Mouse (Mus musculus): Measurements from ENCODE around the gene Kif1b. TPM values are rescaled to one million over a fixed set of nuclear protein-coding genes. Genes with fewer than 3 reads are reported as not detected.
"Not testable (repeated sequence)": the region's sequence is repeated elsewhere in the genome, so short reads cannot be mapped to it uniquely, and the experiment has no call there.

The Kif1b gene
- polyA plus RNA-seq, 1 experiment from 2014 or later = 67.2 TPM

DNA sequence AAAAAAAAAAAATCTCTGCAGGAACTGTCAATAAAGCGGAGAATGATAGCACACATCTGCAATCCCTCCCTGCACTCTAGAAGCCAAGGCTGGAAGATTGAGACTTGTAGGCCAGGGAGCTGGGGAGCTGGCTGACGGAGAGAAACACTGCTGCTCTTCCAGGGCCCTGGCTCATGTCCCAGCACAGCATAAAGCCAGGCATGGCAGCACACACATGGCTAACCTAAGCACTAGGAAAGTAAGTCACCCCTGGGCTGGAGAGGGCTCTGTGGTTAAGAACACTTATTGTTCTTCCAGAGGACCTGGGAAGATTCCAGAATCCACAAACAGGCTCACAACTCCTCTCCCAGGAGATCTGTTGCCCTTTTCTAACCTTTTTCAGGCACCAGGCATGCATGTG, 134.8 kb downstream of the Kif1b start:
- ATAC-seq (ENCODE audit: low read depth) = no peak
- no peaks in the 10 kb centered on the region for H3K9me3 ChIP-seq (ENCODE audit: control insufficient read depth, low read length)
- no peaks in the 10 kb centered on the region for H3K36me3 ChIP-seq (ENCODE audit: control insufficient read depth, insufficient read depth, low read length)
- WGBS = 49% methylated on average over 2 of the region's 2 CpGs
- H3K4me2 ChIP-seq (ENCODE audit: low read depth, low read length) = no peak overlapping the region
- DNase-seq (ENCODE audit: low spot score) = peak; percentile 72
- H3K4me1 ChIP-seq (ENCODE audit: control insufficient read depth, insufficient read depth, low read length) = peaks cover 9% of the 10 kb centered on the region; the same call in 1 of the 2 replicates
- peak overlapping the region; percentile 75 for H3K27ac ChIP-seq (replicated peaks; ENCODE audit: low read depth, low read length)
- no peak overlapping the region for H3K4me3 ChIP-seq (ENCODE audit: low read depth, low read length)
- 0 out of 2 replicates have a peak overlapping the region, but pooled peaks have one; percentile 0 for H3K9ac ChIP-seq (ENCODE audit: low read depth, low read length)
- H3K27me3 ChIP-seq (replicated peaks; ENCODE audit: control insufficient read depth, insufficient read depth, low read length) = no peaks in the 10 kb centered on the region

DNA sequence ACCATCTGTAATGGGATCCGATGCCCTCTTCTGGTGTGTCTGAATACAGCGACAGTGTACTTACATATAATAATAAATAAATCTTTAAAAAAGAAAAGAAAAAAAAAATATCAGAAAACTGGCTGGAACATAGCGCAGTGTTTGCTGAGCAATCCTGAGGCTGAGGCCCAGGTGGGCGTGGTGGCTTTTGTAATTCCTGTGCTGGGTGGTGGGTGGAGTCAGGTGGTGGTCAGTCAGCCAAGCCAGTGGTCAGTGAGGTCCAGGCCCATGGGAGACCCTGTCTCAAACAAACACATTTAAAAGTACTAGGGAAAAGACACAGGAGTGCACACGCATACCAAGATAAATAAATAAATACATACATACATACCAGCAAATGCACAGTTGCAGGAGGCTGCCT, 135.4 kb downstream of the Kif1b start:
- Histone ChIP-seq H3K36me3 (ENCODE audit: control insufficient read depth, insufficient read depth, low read length) (no peaks in the 10 kb centered on the region), H3K4me3 (ENCODE audit: low read depth, low read length) (no peak overlapping the region), H3K4me2 (ENCODE audit: low read depth, low read length) (no peak overlapping the region), H3K9ac (ENCODE audit: low read depth, low read length) (0 out of 2 replicates have a peak overlapping the region, but pooled peaks have one; percentile 0), H3K27me3 (replicated peaks; ENCODE audit: control insufficient read depth, insufficient read depth, low read length) (no peaks in the 10 kb centered on the region), H3K9me3 (ENCODE audit: control insufficient read depth, low read length) (no peaks in the 10 kb centered on the region), H3K4me1 (ENCODE audit: control insufficient read depth, insufficient read depth, low read length) (peaks cover 9% of the 10 kb centered on the region; the same call in 1 of the 2 replicates), H3K27ac (replicated peaks; ENCODE audit: low read depth, low read length) (peak overlapping the region; percentile 75)
- DNase-seq (ENCODE audit: low spot score) (no peak), ATAC-seq (ENCODE audit: low read depth) (no peak)
- 83% methylated on average over 5 of the region's 5 CpGs for WGBS

DNA sequence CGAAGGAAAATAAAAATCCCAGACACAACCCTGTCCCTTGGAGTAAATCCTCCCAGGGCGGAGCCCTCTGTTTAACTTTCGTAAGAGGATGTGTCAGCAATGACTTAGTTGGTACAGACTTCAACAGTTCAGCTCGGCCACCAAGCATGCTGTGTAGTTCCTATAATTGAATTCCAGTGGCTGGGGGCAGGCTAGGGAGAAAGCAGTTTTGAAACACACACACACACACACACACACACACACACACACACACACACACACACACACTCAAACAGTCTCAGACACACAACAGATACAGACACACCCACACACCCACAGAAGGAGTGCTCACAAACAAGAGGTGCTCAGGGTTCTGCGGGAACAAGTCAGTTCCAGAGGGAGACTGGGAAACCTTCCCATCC, 135.9 kb downstream of the Kif1b start:
- DNase-seq (ENCODE audit: low spot score) (peak; percentile 32), ATAC-seq (ENCODE audit: low read depth) (no peak)
- Histone ChIP-seq H3K9ac (ENCODE audit: low read depth, low read length) (no peak overlapping the region), H3K27ac (replicated peaks; ENCODE audit: low read depth, low read length) (0 out of 2 replicates have a peak overlapping the region, but pooled peaks have one; percentile 10), H3K4me1 (ENCODE audit: control insufficient read depth, insufficient read depth, low read length) (peaks cover 9% of the 10 kb centered on the region; the same call in 1 of the 2 replicates), H3K36me3 (ENCODE audit: control insufficient read depth, insufficient read depth, low read length) (no peaks in the 10 kb centered on the region), H3K4me3 (ENCODE audit: low read depth, low read length) (no peak overlapping the region), H3K4me2 (ENCODE audit: low read depth, low read length) (no peak overlapping the region), H3K9me3 (ENCODE audit: control insufficient read depth, low read length) (no peaks in the 10 kb centered on the region), H3K27me3 (replicated peaks; ENCODE audit: control insufficient read depth, insufficient read depth, low read length) (no peaks in the 10 kb centered on the region)
- 64% methylated on average over 5 of the region's 5 CpGs for WGBS

DNA sequence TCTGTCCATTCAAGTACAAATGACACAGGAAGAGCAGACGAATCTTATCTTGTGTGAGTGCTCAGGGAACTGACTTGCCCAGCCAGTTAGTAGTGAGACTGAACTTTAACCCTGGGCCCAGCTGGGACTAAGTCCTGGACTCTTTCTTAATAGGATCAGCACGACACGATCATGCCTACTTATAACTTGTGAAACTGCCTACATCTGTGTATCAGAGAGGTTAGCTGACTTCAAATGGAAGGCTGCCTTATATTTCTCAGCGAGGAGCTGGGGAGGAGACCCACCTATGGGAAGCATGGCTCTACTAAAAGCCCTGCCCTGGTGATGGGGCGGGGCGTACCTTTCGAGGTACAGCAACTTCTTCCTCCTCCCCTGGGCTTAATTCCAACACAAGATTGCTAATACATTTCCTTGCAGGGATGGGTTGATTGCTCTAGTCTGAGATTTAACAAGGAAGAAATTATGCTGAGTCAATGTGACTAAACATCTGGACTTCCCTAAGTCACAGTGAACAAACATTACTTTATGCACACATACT, 137.0 kb downstream of the Kif1b start:
- H3K4me3 ChIP-seq (ENCODE audit: low read depth, low read length) = no peak overlapping the region
- no peaks in the 10 kb centered on the region for H3K9me3 ChIP-seq (ENCODE audit: control insufficient read depth, low read length)
- no peak overlapping the region for H3K27ac ChIP-seq (replicated peaks; ENCODE audit: low read depth, low read length)
- no peaks in the 10 kb centered on the region for H3K36me3 ChIP-seq (ENCODE audit: control insufficient read depth, insufficient read depth, low read length)
- ATAC-seq (ENCODE audit: low read depth) (no peak), DNase-seq (ENCODE audit: low spot score) (peak; percentile 69)
- no peaks in the 10 kb centered on the region for H3K27me3 ChIP-seq (replicated peaks; ENCODE audit: control insufficient read depth, insufficient read depth, low read length)
- no peak overlapping the region for H3K4me2 ChIP-seq (ENCODE audit: low read depth, low read length)
- H3K9ac ChIP-seq (ENCODE audit: low read depth, low read length) = no peak overlapping the region
- 59% methylated on average over 7 of the region's 7 CpGs for WGBS
- peaks cover 9% of the 10 kb centered on the region; the same call in 1 of the 2 replicates for H3K4me1 ChIP-seq (ENCODE audit: control insufficient read depth, insufficient read depth, low read length)

DNA sequence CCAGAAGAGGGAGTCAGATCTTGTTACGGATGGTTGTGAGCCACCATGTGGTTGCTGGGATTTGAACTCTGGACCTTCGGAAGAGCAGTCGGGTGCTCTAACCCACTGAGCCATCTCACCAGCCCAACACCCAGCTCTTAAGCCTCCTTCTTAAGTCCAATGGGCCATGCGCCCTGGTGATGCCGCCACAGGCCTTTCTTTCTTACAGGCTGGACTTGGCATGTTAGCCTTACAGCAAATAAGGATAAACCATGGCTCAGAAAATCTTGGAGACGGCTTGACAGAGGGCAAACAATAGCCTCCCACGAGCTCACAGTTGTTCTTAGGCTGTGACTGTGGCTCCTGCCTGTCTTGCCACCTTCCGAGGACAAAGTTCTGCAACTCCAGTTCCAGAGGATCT, 137.6 kb downstream of the Kif1b start:
- H3K27ac ChIP-seq (replicated peaks; ENCODE audit: low read depth, low read length); H3K4me1 ChIP-seq (ENCODE audit: control insufficient read depth, insufficient read depth, low read length); DNase-seq (ENCODE audit: low spot score); H3K27me3 ChIP-seq (replicated peaks; ENCODE audit: control insufficient read depth, insufficient read depth, low read length); H3K4me3 ChIP-seq (ENCODE audit: low read depth, low read length); H3K36me3 ChIP-seq (ENCODE audit: control insufficient read depth, insufficient read depth, low read length); H3K9me3 ChIP-seq (ENCODE audit: control insufficient read depth, low read length); H3K9ac ChIP-seq (ENCODE audit: low read depth, low read length); H3K4me2 ChIP-seq (ENCODE audit: low read depth, low read length); ATAC-seq (ENCODE audit: low read depth): not testable (repeated sequence)
- 84% methylated on average over 7 of the region's 8 CpGs for WGBS

DNA sequence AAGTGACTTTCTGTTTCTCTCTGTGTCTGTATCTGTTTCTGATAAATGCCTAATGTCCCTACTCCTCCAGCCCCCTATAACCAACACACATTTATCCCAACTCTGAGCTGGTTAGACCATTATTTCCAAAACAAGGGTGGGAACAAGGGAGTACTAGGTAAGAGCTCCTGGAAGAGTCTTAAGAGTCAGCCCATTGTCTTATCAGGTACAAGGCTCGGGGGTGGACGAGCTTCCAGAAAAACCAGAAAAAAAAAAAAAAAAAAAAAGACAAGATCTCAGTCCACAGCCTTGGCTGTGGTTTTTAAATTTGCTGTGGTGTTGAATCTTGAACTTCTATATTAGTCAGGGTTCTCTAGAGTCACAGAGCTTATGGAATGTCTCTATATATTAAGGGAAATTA, 139.5 kb downstream of the Kif1b start:
- 78% methylated on average over 2 of the region's 2 CpGs for WGBS
- Histone ChIP-seq H3K9ac (ENCODE audit: low read depth, low read length) (no peak overlapping the region), H3K4me2 (ENCODE audit: low read depth, low read length) (no peak overlapping the region), H3K27ac (replicated peaks; ENCODE audit: low read depth, low read length) (no peak overlapping the region), H3K27me3 (replicated peaks; ENCODE audit: control insufficient read depth, insufficient read depth, low read length) (no peaks in the 10 kb centered on the region), H3K4me3 (ENCODE audit: low read depth, low read length) (no peak overlapping the region), H3K9me3 (ENCODE audit: control insufficient read depth, low read length) (no peaks in the 10 kb centered on the region), H3K36me3 (ENCODE audit: control insufficient read depth, insufficient read depth, low read length) (peaks cover 16% of the 10 kb centered on the region), H3K4me1 (ENCODE audit: control insufficient read depth, insufficient read depth, low read length) (peaks cover 7% of the 10 kb centered on the region; the same call in 1 of the 2 replicates)
- DNase-seq (ENCODE audit: low spot score) = no peak
- ATAC-seq (ENCODE audit: low read depth) = no peak

DNA sequence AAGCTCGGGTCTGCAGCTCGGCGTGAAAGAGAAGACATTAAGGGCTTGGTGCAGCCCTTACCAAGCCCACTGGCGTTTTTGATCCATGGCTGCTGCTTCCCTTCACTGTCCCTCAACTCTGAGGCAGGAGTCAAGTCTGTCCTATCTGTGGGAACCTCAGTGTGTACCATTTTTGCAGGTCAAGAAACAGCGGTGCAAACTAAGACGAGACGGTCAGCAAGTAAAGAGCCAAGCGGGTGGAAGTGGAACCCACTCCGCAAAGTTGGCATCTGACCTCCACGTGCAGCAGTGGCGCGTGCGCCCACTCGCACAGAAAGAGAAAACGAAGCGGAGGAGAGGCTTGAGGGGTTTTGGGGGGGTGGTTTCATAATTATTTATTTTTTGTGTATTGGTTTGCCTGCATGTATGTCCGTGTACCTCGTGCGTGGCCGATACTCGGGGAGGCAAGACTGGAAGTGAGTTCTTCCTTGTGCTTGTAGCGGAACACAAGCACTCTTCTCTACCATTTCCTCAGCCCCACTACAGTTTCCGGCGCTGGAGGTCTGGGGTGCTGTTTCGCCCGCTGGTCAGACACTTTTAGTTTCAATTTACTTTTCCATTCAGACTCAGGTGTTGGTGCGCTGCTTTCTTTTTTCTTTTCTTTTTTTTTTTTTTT, 140.4 kb downstream of the Kif1b start:
- ATAC-seq (ENCODE audit: low read depth) (peak; percentile 35), DNase-seq (ENCODE audit: low spot score) (no peak)
- peak overlapping the region; percentile 88 for H3K4me3 ChIP-seq (ENCODE audit: low read depth, low read length)
- H3K4me2 ChIP-seq (ENCODE audit: low read depth, low read length) = peak overlapping the region; percentile 73
- H3K27me3 ChIP-seq (replicated peaks; ENCODE audit: control insufficient read depth, insufficient read depth, low read length) = no peaks in the 10 kb centered on the region
- H3K36me3 ChIP-seq (ENCODE audit: control insufficient read depth, insufficient read depth, low read length) = peaks cover 26% of the 10 kb centered on the region
- no peaks in the 10 kb centered on the region for H3K9me3 ChIP-seq (ENCODE audit: control insufficient read depth, low read length)
- H3K27ac ChIP-seq (replicated peaks; ENCODE audit: low read depth, low read length) = peak overlapping the region; percentile 76
- H3K4me1 ChIP-seq (ENCODE audit: control insufficient read depth, insufficient read depth, low read length) = no peaks in the 10 kb centered on the region
- peak overlapping the region; percentile 85 for H3K9ac ChIP-seq (ENCODE audit: low read depth, low read length)
- 0% methylated on average over 27 of the region's 27 CpGs for WGBS

DNA sequence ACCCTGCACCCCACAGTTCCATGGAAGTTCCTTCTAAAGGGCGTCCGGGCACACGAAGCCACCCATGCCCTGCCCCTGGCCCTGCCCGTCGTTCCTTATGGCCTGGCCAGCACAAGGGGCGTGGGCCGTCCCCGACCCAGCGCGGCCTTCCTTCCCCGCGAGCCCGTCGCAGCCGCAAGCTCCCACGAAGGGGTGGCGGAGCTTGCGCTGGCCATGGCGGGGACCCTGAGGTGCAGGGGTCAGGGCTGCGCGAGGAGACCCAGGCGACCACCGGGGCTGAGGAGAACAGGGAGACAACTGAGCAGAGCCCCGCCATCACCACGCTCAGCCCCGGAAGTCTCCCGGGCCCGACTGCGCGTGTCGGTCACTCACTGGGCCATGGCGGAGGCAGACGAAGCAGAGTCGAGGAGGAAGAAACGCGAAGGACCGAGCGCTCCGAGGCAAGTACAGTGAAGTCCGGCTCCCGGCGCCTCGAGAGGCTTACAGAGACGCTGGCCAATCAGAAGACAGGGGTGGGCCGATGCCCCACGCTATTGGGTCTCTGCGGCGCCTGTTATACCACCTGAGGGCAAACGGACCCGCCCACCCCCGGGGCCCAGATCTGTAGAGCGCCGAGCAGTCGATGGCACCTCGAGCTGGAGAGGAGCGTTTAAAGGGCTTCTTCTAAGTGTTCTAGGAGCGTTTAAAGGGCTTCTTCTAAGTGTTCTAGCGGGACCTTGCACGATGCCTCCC, 141.1 kb downstream of the Kif1b start, which contains the start of gene Pgd:
Gene Pgd, minus strand, starts transcription at position 557 of the 732 bp plus-strand sequence.
- H3K4me3 ChIP-seq (ENCODE audit: low read depth, low read length) = peak within 1 kb of the TSS; percentile 88
- H3K27me3 ChIP-seq (replicated peaks; ENCODE audit: control insufficient read depth, insufficient read depth, low read length) = no peaks in the 10 kb centered on the region
- H3K27ac ChIP-seq (replicated peaks; ENCODE audit: low read depth, low read length) = peak within 1 kb of the TSS; percentile 80
- no peaks in the 10 kb centered on the region for H3K4me1 ChIP-seq (ENCODE audit: control insufficient read depth, insufficient read depth, low read length)
- ATAC-seq (ENCODE audit: low read depth) = peak; percentile 99
- H3K4me2 ChIP-seq (ENCODE audit: low read depth, low read length) = peak within 1 kb of the TSS; percentile 73
- peaks cover 32% of the 10 kb centered on the region for H3K36me3 ChIP-seq (ENCODE audit: control insufficient read depth, insufficient read depth, low read length)
- WGBS = 0% methylated on average over 27 of the region's 59 CpGs
- peak; percentile 99 for DNase-seq (ENCODE audit: low spot score)
- H3K9me3 ChIP-seq (ENCODE audit: control insufficient read depth, low read length) = no peaks in the 10 kb centered on the region
- H3K9ac ChIP-seq (ENCODE audit: low read depth, low read length) = peak within 1 kb of the TSS; percentile 85
